Mouse (Mus musculus): ENCODE measurements around the gene Eras. TPM values are rescaled to one million over a fixed set of nuclear protein-coding genes. Genes with fewer than 3 reads are reported as not detected.

The Eras gene
- total RNA-seq (2012; rRNA removed), result not detected in 2 replicates
- not detected for polyA plus RNA-seq (2012; ENCODE audit: insufficient read depth in 1 of 2, insufficient read length in 2 of 2, low read depth in 1 of 2, low replicate concordance in 2 of 2, missing spikeins in 1 of 2)

- Histone ChIP-seq H3K4me3 (ENCODE audit: control insufficient read depth in 1 of 2, insufficient read depth in 1 of 2, low read depth in 2 of 2, low read length in 2 of 2) (no peak within 1 kb of the TSS), H3K9me3 (replicated peaks; ENCODE audit: insufficient read depth, low read length) (no peaks in the 10 kb centered on the region), H3K79me2 (ENCODE audit: control insufficient read depth, insufficient read depth, low read length, poor library complexity) (no peaks in the 10 kb centered on the region), H3K36me3 (ENCODE audit: control insufficient read depth in 1 of 2, insufficient read depth in 2 of 2, low read length in 2 of 2) (no peaks in the 10 kb centered on the region), H3K4me1 (ENCODE audit: control insufficient read depth in 1 of 2, insufficient read depth in 2 of 2, low read length in 2 of 2) (no peaks in the 10 kb centered on the region), H3K27ac (ENCODE audit: control insufficient read depth, low read depth, low read length) (no peak within 1 kb of the TSS), H3K27me3 (ENCODE audit: control insufficient read depth in 1 of 2, insufficient read depth in 2 of 2, low read length in 2 of 2) (peaks cover 0 to 2% of the 10 kb centered on the region in 2 experiments; a peak in 3 of 4 replicates), H3K9ac (ENCODE audit: control insufficient read depth, low read depth, low read length, poor library complexity, severe bottlenecking) (no peak within 1 kb of the TSS)
- DNase-seq (ENCODE audit: low read depth, low spot score), result no peak
- TF ChIP-seq E2F4 (IDR thresholded peaks at IDR 0.05; ENCODE audit: borderline replicate concordance, low read depth, low read length), result no peak
- TF ChIP-seq NRF1 (IDR thresholded peaks at IDR 0.05; ENCODE audit: insufficient read depth, low read depth, low read length, poor library complexity, severe bottlenecking), result no peak
- TF ChIP-seq POLR2AphosphoS5 (IDR thresholded peaks at IDR 0.05; ENCODE audit: borderline replicate concordance, low read depth, low read length), result no peak
- TF ChIP-seq RCOR1 (IDR thresholded peaks at IDR 0.05; ENCODE audit: low read depth, low read length), result no peak
- TF ChIP-seq UBTF (IDR thresholded peaks at IDR 0.05; ENCODE audit: borderline replicate concordance, insufficient read depth, low read depth, low read length), result no peak
- no peak for TF ChIP-seq SIN3A (IDR thresholded peaks at IDR 0.05; ENCODE audit: low read length)
- TF ChIP-seq MAX (IDR thresholded peaks at IDR 0.05; ENCODE audit: low read length), result no peak
- no peak for TF ChIP-seq JUND (IDR thresholded peaks at IDR 0.05; ENCODE audit: low read depth, low read length)
- TF ChIP-seq CHD2 (IDR thresholded peaks at IDR 0.05; ENCODE audit: low read length), result no peak
- TF ChIP-seq MAZ (IDR thresholded peaks at IDR 0.05; ENCODE audit: low read depth, low read length), result no peak
- no peak for TF ChIP-seq ZKSCAN1 (IDR thresholded peaks at IDR 0.05; ENCODE audit: low read depth, low read length)
- TF ChIP-seq MYC (IDR thresholded peaks at IDR 0.05; ENCODE audit: low read depth, low read length), result no peak
Measured at GRCm38 (mm10) chrX:7928270-7928790, at the start of gene Eras. Gene Eras (minus strand): TSS chrX:7928607.

- no peaks in the 10 kb centered on the region; a peak in 2 of 4 replicates for H3K4me1 ChIP-seq (ENCODE audit: control insufficient read depth in 1 of 2, insufficient read depth in 2 of 2, low read length in 2 of 2)
- no peak within 1 kb of the TSS for H3K27ac ChIP-seq (ENCODE audit: control insufficient read depth, low read depth, low read length)
- no peak within 1 kb of the TSS for H3K9ac ChIP-seq (ENCODE audit: control insufficient read depth, low read depth, low read length, poor library complexity, severe bottlenecking)
- peaks cover 0 to 6% of the 10 kb centered on the region in 2 experiments; a peak in 3 of 4 replicates for H3K36me3 ChIP-seq (ENCODE audit: control insufficient read depth in 1 of 2, insufficient read depth in 2 of 2, low read length in 2 of 2)
- H3K79me2 ChIP-seq (ENCODE audit: control insufficient read depth, insufficient read depth, low read length, poor library complexity), result no peaks in the 10 kb centered on the region
- no peaks in the 10 kb centered on the region for H3K9me3 ChIP-seq (replicated peaks; ENCODE audit: insufficient read depth, low read length)
- no peaks in the 10 kb centered on the region for H3K27me3 ChIP-seq (ENCODE audit: control insufficient read depth in 1 of 2, insufficient read depth in 2 of 2, low read length in 2 of 2)
- TF ChIP-seq JUND (IDR thresholded peaks at IDR 0.05; ENCODE audit: low read depth, low read length) (no peak), ZKSCAN1 (IDR thresholded peaks at IDR 0.05; ENCODE audit: low read depth, low read length) (no peak), CTCF (IDR thresholded peaks at IDR 0.05 in 2 of 3, conservative IDR thresholded peaks at IDR 0.05 in 1 of 3; ENCODE audit: control insufficient read depth in 1 of 3, insufficient read depth in 1 of 3, low read depth in 2 of 3, low read length in 3 of 3, poor library complexity in 1 of 3, severe bottlenecking in 1 of 3) (no peak), ZMIZ1 (IDR thresholded peaks at IDR 0.05; ENCODE audit: low read depth, low read length) (no peak), UBTF (IDR thresholded peaks at IDR 0.05; ENCODE audit: borderline replicate concordance, insufficient read depth, low read depth, low read length) (no peak), ETS1 (IDR thresholded peaks at IDR 0.05; ENCODE audit: low read depth, low read length) (no peak), BHLHE40 (IDR thresholded peaks at IDR 0.05; ENCODE audit: borderline replicate concordance, low read depth, low read length) (no peak), HCFC1 (IDR thresholded peaks at IDR 0.05; ENCODE audit: low read depth, low read length) (no peak), TBP (IDR thresholded peaks at IDR 0.05; ENCODE audit: low read depth, low read length) (no peak), RAD21 (IDR thresholded peaks at IDR 0.05; ENCODE audit: low read depth, low read length) (no peak), EP300 (IDR thresholded peaks at IDR 0.05; ENCODE audit: low read depth in 1 of 2, low read length in 2 of 2) (no peak), USF1 (IDR thresholded peaks at IDR 0.05; ENCODE audit: low read depth, low read length) (no peak), GATA1 (IDR thresholded peaks at IDR 0.05; ENCODE audit: low read depth, low read length) (no peak), ZC3H11A (IDR thresholded peaks at IDR 0.05; ENCODE audit: low read depth, low read length) (no peak), MXI1 (IDR thresholded peaks at IDR 0.05; ENCODE audit: low read depth, low read length) (no peak), ELF1 (IDR thresholded peaks at IDR 0.05; ENCODE audit: low read depth, low read length) (no peak), TCF12 (IDR thresholded peaks at IDR 0.05; ENCODE audit: low read depth, low read length) (no peak)
- no peak for DNase-seq (ENCODE audit: low read depth, low spot score)
- H3K4me3 ChIP-seq (ENCODE audit: control insufficient read depth in 1 of 2, insufficient read depth in 1 of 2, low read depth in 2 of 2, low read length in 2 of 2), result no peak within 1 kb of the TSS
Measured at GRCm38 (mm10) chrX:7977892-7978291, 49.5 kb upstream of the Eras start, which contains the start of gene Gata1. Gene Gata1 (minus strand): TSS chrX:7978071.

Measured in MEL (cell line).